Mouse (Mus musculus) forebrain, embryonic 14.5 days (tissue): ENCODE results near the gene 3110082I17Rik. TPM values are rescaled to one million over a fixed set of nuclear protein-coding genes. Genes with fewer than 3 reads are reported as not detected.
"Not testable (repeated sequence)": the region's sequence is repeated elsewhere in the genome, so short reads cannot be mapped to it uniquely, and the experiment has no call there.

Experiments
- ATAC-seq: fragments of 200-750 bp; cut with Nextera tagmentation; 2 replicates; pipeline ENCODE4 v1.8.0; 2017; ENCODE audit warnings: mild to moderate bottlenecking, moderate library complexity
- DNase-seq: peaks from one replicate; pipeline ENCODE4 v3.0.0-alpha.2; 2015; ENCODE audit warnings: low spot score
- H3K27ac ChIP-seq: fragments of 300-500 bp; sonication (generic); 2 replicates; pipeline ENCODE4 v1.5.1; 2014; ENCODE audit warnings: low read depth, mild to moderate bottlenecking, control low read depth, low read length, moderate library complexity
- H3K27me3 ChIP-seq: fragments of 300-500 bp; sonication (generic); replicated peaks from 2 replicates; pipeline ENCODE4 v1.6.1; 2014; ENCODE audit warnings: low read length, control low read depth, mixed read lengths; ENCODE audit not compliant: control insufficient read depth, insufficient read depth
- H3K36me3 ChIP-seq: fragments of 300-500 bp; sonication (generic); 2 replicates; pipeline ENCODE4 v1.6.1; 2014; ENCODE audit warnings: low read length, control low read depth; ENCODE audit not compliant: control insufficient read depth, insufficient read depth
- H3K4me1 ChIP-seq: fragments of 300-500 bp; sonication (generic); 2 replicates; pipeline ENCODE4 v1.6.1; 2014; ENCODE audit warnings: antibody characterized with exemption, low read length, control low read depth; ENCODE audit not compliant: control insufficient read depth, insufficient read depth
- H3K4me2 ChIP-seq: fragments of 300-500 bp; sonication (generic); 2 replicates; pipeline ENCODE4 v1.6.1; 2014; ENCODE audit warnings: mild to moderate bottlenecking, control low read depth, low read length
- H3K4me3 ChIP-seq: fragments of 300-500 bp; sonication (generic); 2 replicates; pipeline ENCODE4 v1.5.1; 2014; ENCODE audit warnings: low read depth, low read length, control low read depth
- H3K9ac ChIP-seq: fragments of 300-500 bp; sonication (generic); 2 replicates; pipeline ENCODE4 v1.6.1; 2014; ENCODE audit warnings: mild to moderate bottlenecking, low read length, control low read depth, moderate library complexity
- H3K9me3 ChIP-seq: fragments of 300-500 bp; sonication (generic); replicated peaks from 2 replicates; pipeline ENCODE4 v1.6.1; 2016; ENCODE audit warnings: low read length, control low read depth, mixed read lengths; ENCODE audit not compliant: control insufficient read depth
- WGBS: fragments of 180-500 bp; shearing (Covaris S2); extraction: QIAGEN DNeasy Blood & Tissue Kit; methylation state at CpG from one replicate; pipeline ENCODE4 v1.1.7; 2014; 5-methylcytosine and 5-hydroxymethylcytosine counted together
- polyA plus RNA-seq: library from polyadenylated mRNA; unstranded; fragments of >200 nt; fragmentation: Nextera tagmentation; extraction: Ambion mirVana; gene quantifications from 2 replicates; pipeline ENCODE4 v1.2.1, GENCODE M21; 2014

3110082I17Rik gene
- polyA plus RNA-seq, 1 experiment from 2014 or later = 14.9 TPM

DNA sequence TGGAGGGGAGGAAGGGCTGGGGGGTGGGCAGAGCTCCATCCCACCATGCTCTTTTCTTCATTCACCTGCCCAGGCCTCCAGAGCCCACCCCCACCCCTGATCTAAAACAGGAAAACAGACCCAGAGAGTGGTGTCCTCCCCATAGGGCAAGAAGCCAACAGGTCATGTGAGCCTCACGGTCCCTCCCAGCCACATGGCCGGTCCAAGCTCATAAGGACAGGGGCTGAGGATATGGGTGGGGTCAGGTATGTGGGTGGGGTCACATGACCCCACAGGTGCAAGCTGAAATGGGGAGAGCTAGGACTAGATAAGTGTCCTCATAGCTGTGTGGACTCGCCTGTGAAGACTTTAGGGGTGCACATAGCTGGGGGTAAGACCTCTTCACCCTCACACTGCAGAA, 121.9 kb downstream of the 3110082I17Rik start:
- H3K36me3 ChIP-seq = peaks cover 78% of the 10 kb centered on the region
- no peak for ATAC-seq

DNA sequence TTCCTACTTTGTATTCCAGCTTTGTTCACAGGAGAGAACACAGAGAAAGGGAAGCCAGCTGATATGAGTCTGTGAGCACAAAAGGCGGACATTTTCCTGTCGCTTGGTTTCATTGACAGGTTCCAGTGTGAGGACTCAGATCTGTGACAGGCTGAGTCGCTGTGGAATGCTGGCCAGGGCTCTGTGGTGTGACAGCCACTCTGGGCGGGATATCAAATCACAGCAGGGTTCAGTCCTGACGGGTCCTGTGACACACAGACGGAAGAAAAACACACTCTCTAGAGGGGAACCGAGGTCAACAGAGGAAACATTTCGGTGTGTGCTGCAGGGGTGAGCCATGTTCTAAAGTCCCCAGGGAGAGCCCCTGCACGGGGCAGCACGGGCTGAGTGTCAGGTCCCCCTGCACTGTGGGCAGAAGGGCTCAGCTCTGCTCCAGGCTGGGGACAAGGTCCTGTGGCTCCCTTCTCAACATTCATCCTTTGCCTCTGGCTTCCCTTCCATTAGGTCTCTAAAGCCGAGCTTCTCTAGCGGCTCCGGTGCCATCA, 122.4 kb downstream of the 3110082I17Rik start:
- Histone ChIP-seq H3K4me1 (no peaks in the 10 kb centered on the region), H3K27ac (no peak overlapping the region), H3K4me3 (no peak overlapping the region), H3K27me3 (no peaks in the 10 kb centered on the region), H3K9me3 (no peaks in the 10 kb centered on the region), H3K36me3 (peaks cover 76% of the 10 kb centered on the region), H3K9ac (no peak overlapping the region), H3K4me2 (no peak overlapping the region)
- WGBS = 85% methylated on average over 13 of the region's 13 CpGs
- no peak for ATAC-seq
- no peak for DNase-seq

More for the DNA sequence above, 121.9 kb downstream of the 3110082I17Rik start:
- Histone ChIP-seq H3K4me2 (no peak overlapping the region), H3K4me3 (no peak overlapping the region), H3K27ac (no peak overlapping the region), H3K9ac (no peak overlapping the region), H3K4me1 (no peaks in the 10 kb centered on the region), H3K9me3 (no peaks in the 10 kb centered on the region), H3K27me3 (no peaks in the 10 kb centered on the region)
- no peak for DNase-seq
- WGBS = 89% methylated on average over 3 of the region's 3 CpGs

DNA sequence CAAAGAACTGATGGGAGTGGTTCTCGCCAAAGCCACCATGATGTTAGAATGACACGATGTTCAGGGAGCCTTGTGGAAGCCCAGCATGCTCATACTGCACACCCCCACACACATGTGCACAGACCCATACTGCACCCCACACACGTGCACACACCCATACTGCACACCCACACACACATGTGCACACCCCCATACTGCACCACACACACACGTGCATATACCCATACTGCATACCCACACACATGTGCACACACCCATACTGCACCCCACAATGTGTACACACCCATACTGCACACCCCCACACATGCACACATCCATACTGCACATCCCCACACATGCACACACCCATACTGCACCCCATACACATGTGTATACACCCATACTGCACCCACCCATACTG, 124.7 kb downstream of the 3110082I17Rik start:
- no peaks in the 10 kb centered on the region for H3K4me1 ChIP-seq
- H3K36me3 ChIP-seq = peaks cover 57% of the 10 kb centered on the region
- no peak overlapping the region for H3K4me2 ChIP-seq
- 88% methylated on average over 4 of the region's 4 CpGs for WGBS
- no peak overlapping the region for H3K9ac ChIP-seq
- no peaks in the 10 kb centered on the region for H3K27me3 ChIP-seq
- no peak overlapping the region for H3K4me3 ChIP-seq
- ATAC-seq (peak; percentile 38; the same call in 1 of the 2 replicates), DNase-seq (no peak)
- H3K9me3 ChIP-seq = no peaks in the 10 kb centered on the region
- no peak overlapping the region for H3K27ac ChIP-seq

GRCm38 (mm10) chr5:139334394-139334793, 125.9 kb downstream of the 3110082I17Rik start:
- not testable (repeated sequence) for H3K9ac ChIP-seq, H3K27ac ChIP-seq, H3K9me3 ChIP-seq, DNase-seq, H3K27me3 ChIP-seq, H3K4me2 ChIP-seq, H3K4me1 ChIP-seq, ATAC-seq, H3K4me3 ChIP-seq
- 84% methylated on average over 10 of the region's 10 CpGs for WGBS
- peaks cover 45% of the 10 kb centered on the region for H3K36me3 ChIP-seq

GRCm38 (mm10) chr5:139333301-139334013, 126.9 kb downstream of the 3110082I17Rik start:
- DNase-seq = no peak
- no peaks in the 10 kb centered on the region for H3K9me3 ChIP-seq

GRCm38 (mm10) chr5:139332590-139333272, 127.6 kb downstream of the 3110082I17Rik start:
- H3K9ac ChIP-seq = no peak overlapping the region
- ATAC-seq = no peak
- no peak overlapping the region for H3K27ac ChIP-seq
- H3K27me3 ChIP-seq = no peaks in the 10 kb centered on the region
- no peaks in the 10 kb centered on the region for H3K9me3 ChIP-seq
- no peak for DNase-seq
- H3K36me3 ChIP-seq = peaks cover 29% of the 10 kb centered on the region
- no peaks in the 10 kb centered on the region for H3K4me1 ChIP-seq
- no peak overlapping the region for H3K4me2 ChIP-seq
- WGBS = 82% methylated on average over 8 of the region's 8 CpGs
- H3K4me3 ChIP-seq = no peak overlapping the region

More at GRCm38 (mm10) chr5:139333301-139334013, 126.9 kb downstream of the 3110082I17Rik start:
- no peak for ATAC-seq
- Histone ChIP-seq H3K27me3 (no peaks in the 10 kb centered on the region), H3K36me3 (peaks cover 36% of the 10 kb centered on the region), H3K27ac (no peak overlapping the region), H3K4me2 (no peak overlapping the region), H3K4me1 (no peaks in the 10 kb centered on the region), H3K4me3 (no peak overlapping the region), H3K9ac (no peak overlapping the region)
- 85% methylated on average over 16 of the region's 16 CpGs for WGBS

GRCm38 (mm10) chr5:139331742-139332141, 128.6 kb downstream of the 3110082I17Rik start:
- Histone ChIP-seq H3K36me3 (peaks cover 19% of the 10 kb centered on the region), H3K4me1 (no peaks in the 10 kb centered on the region), H3K9ac (no peak overlapping the region), H3K4me3 (no peak overlapping the region), H3K4me2 (no peak overlapping the region), H3K9me3 (no peaks in the 10 kb centered on the region), H3K27ac (no peak overlapping the region), H3K27me3 (no peaks in the 10 kb centered on the region)
- ATAC-seq = 0 out of 2 replicates have a peak, but pooled peaks have one; percentile 32
- peak; percentile 72 for DNase-seq
- 14% methylated on average over 8 of the region's 8 CpGs for WGBS

- Histone ChIP-seq H3K27me3 (peaks cover 8% of the 10 kb centered on the region; the same call in 1 of the 2 replicates), H3K4me1 (no peaks in the 10 kb centered on the region), H3K9me3 (no peaks in the 10 kb centered on the region), H3K4me2 (no peak overlapping the region), H3K36me3 (peaks cover 10% of the 10 kb centered on the region), H3K27ac (no peak overlapping the region), H3K9ac (no peak overlapping the region), H3K4me3 (no peak overlapping the region)
- no peak for DNase-seq
- ATAC-seq = no peak
- 72% methylated on average over 7 of the region's 7 CpGs for WGBS
Measured at GRCm38 (mm10) chr5:139330766-139331165, 129.6 kb downstream of the 3110082I17Rik start.

GRCm38 (mm10) chr5:139327634-139328020, 132.7 kb downstream of the 3110082I17Rik start:
- no peak overlapping the region for H3K27ac ChIP-seq
- no peak overlapping the region for H3K4me2 ChIP-seq
- 76% methylated on average over 7 of the region's 7 CpGs for WGBS
- no peak overlapping the region for H3K9ac ChIP-seq
- H3K4me3 ChIP-seq = no peak overlapping the region
- ATAC-seq = no peak
- H3K27me3 ChIP-seq = peaks cover 24% of the 10 kb centered on the region
- no peaks in the 10 kb centered on the region for H3K9me3 ChIP-seq
- no peaks in the 10 kb centered on the region for H3K36me3 ChIP-seq
- no peaks in the 10 kb centered on the region for H3K4me1 ChIP-seq
- no peak for DNase-seq
